Mouse (Mus musculus) hindbrain, embryonic 10.5 days (tissue): ENCODE measurements at regions not wholly inside any gene's neighbourhood (a gene's known extent, or its start where the extent isn't known, plus 50 kb on each side); places are given as distances from the start of the nearest gene placed in this dataset.
"Not testable (repeated sequence)": the region's sequence is repeated elsewhere in the genome, so short reads cannot be mapped to it uniquely, and the experiment has no call there.

Source experiments
- DNase-seq: peaks from one replicate; pipeline ENCODE4 v3.0.0-alpha.2; 2017; ENCODE audit warnings: low spot score
- H3K27ac ChIP-seq: fragments of 300-500 bp; sonication (generic); 2 replicates; pipeline ENCODE4 v1.5.1; 2016; ENCODE audit warnings: mild to moderate bottlenecking, moderate library complexity
- H3K27me3 ChIP-seq: fragments of 300-500 bp; sonication (generic); 2 replicates; pipeline ENCODE4 v1.6.1; 2016; ENCODE audit warnings: mild to moderate bottlenecking; ENCODE audit not compliant: poor library complexity, insufficient read depth, severe bottlenecking
- H3K36me3 ChIP-seq: fragments of 300-500 bp; sonication (generic); 2 replicates; pipeline ENCODE4 v1.6.1; 2016; ENCODE audit warnings: mild to moderate bottlenecking, moderate library complexity
- H3K4me1 ChIP-seq: fragments of 300-500 bp; sonication (generic); replicated peaks from 2 replicates; pipeline ENCODE4 v1.6.1; 2016; ENCODE audit warnings: mild to moderate bottlenecking
- H3K4me3 ChIP-seq: fragments of 300-500 bp; sonication (generic); 2 replicates; pipeline ENCODE4 v1.5.1; 2016; ENCODE audit warnings: mild to moderate bottlenecking, moderate library complexity
- H3K9me3 ChIP-seq: fragments of 300-500 bp; sonication (generic); 2 replicates; pipeline ENCODE4 v1.6.1; 2016; ENCODE audit warnings: mild to moderate bottlenecking, moderate library complexity
- WGBS: fragments of 180-500 bp; shearing (Covaris S2); methylation state at CpG from one replicate; pipeline ENCODE4 v1.1.7; 2016; 5-methylcytosine and 5-hydroxymethylcytosine counted together

DNA sequence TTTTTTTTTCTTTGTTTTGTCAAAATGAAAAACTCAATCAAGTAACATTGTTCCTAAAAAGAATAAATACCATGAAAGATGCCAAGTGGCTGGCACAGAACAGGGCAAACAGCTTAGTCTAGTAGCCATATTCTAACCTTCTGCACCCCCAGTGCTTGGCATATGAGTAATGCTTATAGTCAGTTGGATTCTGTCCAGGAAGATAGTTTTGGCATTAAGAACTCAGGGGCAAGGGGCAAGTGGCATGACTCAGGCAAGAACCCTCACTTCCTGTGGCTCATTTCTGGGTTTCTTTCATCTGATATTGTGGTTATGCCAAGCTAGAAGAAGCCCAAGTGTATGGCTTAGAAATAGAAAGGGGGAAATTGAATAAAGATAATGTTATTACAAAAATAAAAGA, 314.1 kb upstream of the Maf start:
- Histone ChIP-seq H3K36me3 (no peaks in the 10 kb centered on the region), H3K9me3 (no peaks in the 10 kb centered on the region), H3K4me3 (no peak overlapping the region), H3K27ac (no peak overlapping the region), H3K4me1 (no peaks in the 10 kb centered on the region), H3K27me3 (no peaks in the 10 kb centered on the region)
- DNase-seq: no peak

DNA sequence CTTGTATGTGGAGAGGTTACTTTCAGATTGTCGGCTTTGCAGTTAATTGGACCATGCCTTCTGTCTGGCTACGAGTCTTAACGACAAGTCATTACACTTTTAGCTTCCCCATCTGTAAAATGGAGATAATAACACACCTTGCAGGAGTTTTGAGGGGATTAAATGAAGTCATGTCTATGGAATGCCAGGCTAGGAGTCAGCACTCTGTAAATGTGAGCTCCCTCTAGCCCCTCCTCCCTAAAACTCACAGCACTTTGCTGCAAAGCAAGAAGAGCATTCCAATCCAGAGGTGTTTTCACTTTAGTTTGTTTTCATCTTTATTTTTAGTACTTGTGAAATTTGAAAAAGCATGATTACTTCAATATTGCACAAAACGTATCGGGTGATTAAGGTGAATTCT, 287.7 kb upstream of the Maf start:
- WGBS: 90% methylated on average over 5 of the region's 5 CpGs
- no peaks in the 10 kb centered on the region for H3K4me1 ChIP-seq
- H3K4me3 ChIP-seq: no peak overlapping the region
- no peaks in the 10 kb centered on the region for H3K36me3 ChIP-seq
- no peaks in the 10 kb centered on the region for H3K27me3 ChIP-seq
- H3K27ac ChIP-seq: no peak overlapping the region
- no peaks in the 10 kb centered on the region for H3K9me3 ChIP-seq
- no peak for DNase-seq

DNA sequence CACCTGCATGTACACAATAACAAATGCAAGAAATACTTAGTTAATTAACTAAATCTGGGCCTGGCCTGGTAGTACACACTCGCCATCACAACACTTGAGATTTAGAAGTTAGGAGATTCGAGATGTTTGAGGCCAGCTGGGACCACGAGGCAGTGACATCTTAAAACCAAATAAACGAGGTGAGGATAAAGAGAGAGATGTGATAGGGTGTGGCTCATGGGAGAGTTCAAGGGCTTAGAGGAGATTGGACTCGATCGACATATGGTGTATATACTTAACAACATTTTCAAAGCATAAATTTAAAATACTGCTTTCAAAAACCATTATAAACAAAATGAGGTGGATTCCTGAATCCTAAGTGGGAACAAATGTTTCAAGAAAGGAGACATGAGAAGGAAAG, 284.4 kb upstream of the Maf start:
- WGBS: 90% methylated on average over 6 of the region's 6 CpGs
- Histone ChIP-seq H3K36me3 (no peaks in the 10 kb centered on the region), H3K4me3 (no peak overlapping the region), H3K4me1 (no peaks in the 10 kb centered on the region), H3K27ac (no peak overlapping the region), H3K27me3 (no peaks in the 10 kb centered on the region), H3K9me3 (no peaks in the 10 kb centered on the region)
- no peak for DNase-seq

DNA sequence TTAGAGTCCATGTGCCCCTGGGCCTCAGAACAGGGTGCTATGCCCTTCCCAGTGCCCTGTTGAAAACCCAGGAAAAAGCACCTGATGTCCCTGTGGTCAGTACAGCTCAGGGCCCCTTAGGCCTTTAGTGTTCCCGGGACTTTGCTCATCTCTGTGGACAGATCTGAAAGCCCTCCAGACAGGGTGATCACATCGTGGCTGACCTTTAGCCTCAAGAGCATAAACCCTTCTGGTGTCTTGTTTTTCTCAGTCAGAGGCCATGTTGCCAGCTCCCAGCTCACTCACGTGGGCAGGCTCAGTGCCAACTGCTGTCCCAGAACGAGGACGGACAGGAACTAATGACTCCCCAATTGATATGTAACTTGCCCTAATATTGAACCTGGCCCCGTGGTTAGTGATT, 275.8 kb upstream of the Maf start:
- Histone ChIP-seq H3K36me3 (no peaks in the 10 kb centered on the region), H3K9me3 (no peaks in the 10 kb centered on the region), H3K4me3 (no peak overlapping the region), H3K27ac (no peak overlapping the region), H3K4me1 (no peaks in the 10 kb centered on the region; the same call in 1 of the 2 replicates), H3K27me3 (no peaks in the 10 kb centered on the region)
- WGBS: 71% methylated on average over 6 of the region's 6 CpGs
- DNase-seq: no peak

DNA sequence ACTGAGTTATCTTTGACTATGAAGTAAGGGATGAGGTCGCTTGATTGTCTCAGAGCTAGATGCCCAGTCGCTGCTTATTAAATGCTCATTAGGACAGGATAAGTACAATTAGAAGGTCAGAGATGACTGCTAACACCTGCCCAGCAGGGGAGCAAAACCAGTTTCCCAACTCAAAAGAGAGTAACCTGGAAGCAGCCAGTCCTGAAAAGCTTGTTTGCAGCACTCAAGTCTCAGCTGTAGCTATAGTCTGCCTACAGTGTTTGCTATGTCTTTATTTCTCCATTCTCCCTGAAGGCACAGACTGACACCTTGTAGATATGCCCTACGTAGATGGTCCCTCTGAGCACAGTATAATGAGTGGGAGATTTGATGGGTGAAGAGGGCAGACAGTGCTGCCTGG, 274.7 kb upstream of the Maf start:
- 83% methylated on average over 3 of the region's 3 CpGs for WGBS
- Histone ChIP-seq H3K36me3 (no peaks in the 10 kb centered on the region), H3K4me3 (no peak overlapping the region), H3K4me1 (no peaks in the 10 kb centered on the region; the same call in 1 of the 2 replicates), H3K9me3 (no peaks in the 10 kb centered on the region), H3K27me3 (no peaks in the 10 kb centered on the region), H3K27ac (no peak overlapping the region)
- no peak for DNase-seq

DNA sequence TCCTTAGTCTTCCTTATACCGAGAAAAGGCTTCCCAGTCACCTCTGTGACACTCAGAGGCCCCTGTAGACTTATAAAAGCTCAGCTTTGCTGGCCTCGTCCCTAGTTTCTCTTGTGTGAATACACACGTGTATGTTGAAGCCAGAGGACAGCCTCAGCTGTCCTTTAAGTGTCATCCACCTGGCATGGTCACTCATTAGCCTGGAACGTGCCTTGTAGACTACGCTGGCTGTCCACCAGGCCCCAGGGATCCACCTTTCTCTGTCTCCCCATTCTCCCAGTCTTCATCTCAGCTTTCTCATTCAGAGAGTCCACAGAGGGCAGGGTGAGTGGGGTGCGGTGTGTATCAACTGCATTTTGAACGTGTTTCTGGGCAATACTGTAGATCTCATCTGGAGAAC, 273.8 kb upstream of the Maf start:
- no peak overlapping the region for H3K4me3 ChIP-seq

DNA sequence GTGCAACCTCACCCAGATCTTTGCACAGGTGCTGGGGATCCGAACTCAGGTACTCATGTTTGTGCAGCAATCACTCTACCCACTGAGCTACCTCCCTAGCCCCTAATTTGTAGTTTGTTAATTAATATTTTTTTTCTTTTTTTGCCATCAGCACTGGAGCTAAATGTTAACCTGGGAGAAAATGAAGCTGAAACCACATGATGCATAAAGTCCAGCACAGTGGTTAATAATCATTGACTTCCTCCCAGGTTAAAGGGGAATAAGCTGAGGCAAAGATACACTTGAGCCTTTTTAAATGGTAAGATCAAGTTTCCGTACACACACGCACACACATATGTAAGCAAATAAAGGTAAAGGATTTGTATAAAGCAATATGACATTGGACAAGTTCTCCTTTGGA, 273.0 kb upstream of the Maf start:
- H3K9me3 ChIP-seq: no peaks in the 10 kb centered on the region
- no peak overlapping the region for H3K27ac ChIP-seq
- WGBS: 89% methylated on average over 3 of the region's 3 CpGs
- no peak overlapping the region for H3K4me3 ChIP-seq
- no peak for DNase-seq
- no peaks in the 10 kb centered on the region for H3K27me3 ChIP-seq
- H3K36me3 ChIP-seq: no peaks in the 10 kb centered on the region
- no peaks in the 10 kb centered on the region; the same call in 1 of the 2 replicates for H3K4me1 ChIP-seq

More for the DNA sequence above, 273.8 kb upstream of the Maf start:
- Histone ChIP-seq H3K27me3 (no peaks in the 10 kb centered on the region), H3K27ac (no peak overlapping the region), H3K36me3 (no peaks in the 10 kb centered on the region), H3K9me3 (no peaks in the 10 kb centered on the region), H3K4me1 (no peaks in the 10 kb centered on the region; the same call in 1 of the 2 replicates)
- DNase-seq: no peak
- WGBS: 85% methylated on average over 7 of the region's 7 CpGs

DNA sequence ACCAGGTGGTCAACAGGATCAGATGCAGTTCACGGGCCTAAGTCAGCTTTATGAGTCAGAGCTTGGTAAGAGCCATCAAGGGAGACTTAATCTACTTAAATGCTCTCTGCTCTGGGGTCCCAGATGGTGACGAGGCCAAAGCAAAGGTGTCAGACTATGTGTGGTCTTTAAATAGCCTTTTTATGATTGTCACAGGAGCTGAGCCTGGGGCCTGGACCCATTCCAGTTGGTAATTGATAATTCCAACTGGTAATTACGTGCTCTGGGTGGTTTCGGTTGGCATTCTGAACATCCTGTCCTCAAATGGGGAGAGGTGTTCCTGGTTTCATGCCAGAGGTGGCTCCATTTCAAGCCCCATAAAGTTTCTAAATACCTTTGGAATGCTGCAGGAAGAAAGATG, 269.6 kb upstream of the Maf start:
- Histone ChIP-seq H3K9me3 (no peaks in the 10 kb centered on the region), H3K27ac (no peak overlapping the region), H3K36me3 (no peaks in the 10 kb centered on the region), H3K4me3 (no peak overlapping the region), H3K4me1 (no peaks in the 10 kb centered on the region), H3K27me3 (no peaks in the 10 kb centered on the region)
- 91% methylated on average over 4 of the region's 4 CpGs for WGBS
- DNase-seq: no peak

DNA sequence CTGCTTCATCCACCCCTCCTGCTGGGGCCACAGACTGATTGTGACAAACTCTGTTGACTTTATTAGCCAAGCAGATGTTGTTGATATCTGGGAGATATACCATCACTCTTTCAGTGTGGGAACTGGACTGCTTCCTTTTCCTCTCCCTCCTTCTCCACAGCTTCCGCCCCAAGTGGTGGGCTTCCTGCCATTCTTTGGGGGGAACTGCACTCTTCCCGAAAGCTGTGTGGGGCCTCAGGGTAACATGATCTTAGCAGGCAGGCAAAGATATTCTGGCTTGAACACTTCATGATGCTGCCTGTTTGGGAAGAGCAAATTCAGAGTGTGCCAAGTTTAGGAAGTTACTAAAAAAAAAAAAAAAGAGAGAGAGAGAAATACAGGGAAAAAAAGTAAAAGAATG, 267.1 kb upstream of the Maf start:
- no peaks in the 10 kb centered on the region for H3K4me1 ChIP-seq
- WGBS: 63% methylated on average over 2 of the region's 2 CpGs
- DNase-seq: no peak
- no peaks in the 10 kb centered on the region for H3K36me3 ChIP-seq
- no peaks in the 10 kb centered on the region for H3K9me3 ChIP-seq
- H3K4me3 ChIP-seq: no peak overlapping the region
- no peaks in the 10 kb centered on the region for H3K27me3 ChIP-seq
- no peak overlapping the region for H3K27ac ChIP-seq

DNA sequence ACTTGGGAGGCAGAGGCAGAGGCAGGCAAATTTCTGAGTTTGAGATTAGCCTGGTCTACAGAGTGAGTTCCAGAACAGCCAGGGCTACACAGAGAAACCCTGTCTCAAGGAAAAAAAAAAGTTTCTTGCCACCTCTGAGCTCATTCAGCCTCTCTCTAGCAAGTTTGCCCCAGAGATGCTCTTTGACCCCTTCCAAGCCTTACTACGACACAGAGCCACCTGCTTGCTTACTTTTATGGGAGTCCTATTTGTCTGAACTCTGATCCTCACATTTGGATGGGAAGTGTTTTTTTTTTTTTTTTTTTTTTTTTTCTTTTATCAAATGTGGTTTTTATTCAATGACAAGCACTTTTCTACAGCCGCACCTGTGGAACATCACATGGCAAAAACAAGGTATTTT, 263.8 kb upstream of the Maf start:
- WGBS: 80% methylated on average over 2 of the region's 2 CpGs
- not testable (repeated sequence) for H3K27me3 ChIP-seq, H3K36me3 ChIP-seq

DNA sequence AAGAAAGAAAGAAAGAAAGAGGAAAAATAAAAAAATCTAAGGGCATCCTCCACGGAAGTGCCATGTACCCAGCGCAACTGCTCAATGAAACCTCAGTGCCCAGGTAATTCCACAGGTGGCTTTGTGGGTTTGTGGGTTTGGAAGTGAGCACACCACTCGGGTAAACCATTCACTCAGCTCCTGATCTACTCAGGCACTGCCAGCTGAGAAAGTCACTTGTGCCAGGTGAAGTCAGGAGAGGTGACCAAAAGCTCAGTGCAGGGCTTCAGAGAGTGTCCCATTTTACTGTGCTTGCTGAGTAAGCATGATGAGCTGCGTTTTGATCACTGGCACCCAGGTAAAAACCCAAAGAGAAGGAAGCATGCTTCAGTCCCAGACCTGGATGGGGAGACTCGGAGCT, 260.5 kb upstream of the Maf start:
- no peak overlapping the region for H3K4me3 ChIP-seq
- no peaks in the 10 kb centered on the region for H3K4me1 ChIP-seq
- no peaks in the 10 kb centered on the region for H3K9me3 ChIP-seq
- H3K27ac ChIP-seq: no peak overlapping the region
- H3K27me3 ChIP-seq: no peaks in the 10 kb centered on the region
- no peaks in the 10 kb centered on the region for H3K36me3 ChIP-seq
- WGBS: 78% methylated on average over 5 of the region's 5 CpGs
- DNase-seq: no peak

More for the DNA sequence above, 263.8 kb upstream of the Maf start:
- not testable (repeated sequence) for H3K9me3 ChIP-seq, H3K4me1 ChIP-seq, DNase-seq, H3K4me3 ChIP-seq, H3K27ac ChIP-seq

DNA sequence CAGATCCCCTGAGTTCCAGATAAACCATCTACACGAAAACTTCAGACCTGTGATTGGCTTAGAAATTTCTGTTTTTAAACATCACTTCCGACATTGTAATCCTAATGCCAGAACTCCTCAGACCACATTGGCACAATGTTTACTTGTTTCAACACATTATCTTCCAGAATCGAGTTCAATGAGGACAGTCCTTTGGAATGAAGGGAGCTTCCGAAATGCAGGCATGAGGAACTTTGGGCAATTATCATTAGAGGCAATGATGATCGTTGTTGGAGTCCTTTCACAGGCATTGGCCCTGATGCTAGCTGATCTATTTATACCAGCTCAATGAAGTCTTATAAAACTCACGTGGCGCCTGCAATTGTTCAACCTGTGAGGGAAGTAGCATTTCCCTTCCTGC, 258.4 kb upstream of the Maf start:
- Histone ChIP-seq H3K27ac (no peak overlapping the region), H3K36me3 (no peaks in the 10 kb centered on the region), H3K4me1 (peaks cover 7% of the 10 kb centered on the region; the same call in 1 of the 2 replicates), H3K4me3 (no peak overlapping the region), H3K27me3 (no peaks in the 10 kb centered on the region), H3K9me3 (no peaks in the 10 kb centered on the region)
- no peak for DNase-seq
- WGBS: 89% methylated on average over 7 of the region's 7 CpGs

DNA sequence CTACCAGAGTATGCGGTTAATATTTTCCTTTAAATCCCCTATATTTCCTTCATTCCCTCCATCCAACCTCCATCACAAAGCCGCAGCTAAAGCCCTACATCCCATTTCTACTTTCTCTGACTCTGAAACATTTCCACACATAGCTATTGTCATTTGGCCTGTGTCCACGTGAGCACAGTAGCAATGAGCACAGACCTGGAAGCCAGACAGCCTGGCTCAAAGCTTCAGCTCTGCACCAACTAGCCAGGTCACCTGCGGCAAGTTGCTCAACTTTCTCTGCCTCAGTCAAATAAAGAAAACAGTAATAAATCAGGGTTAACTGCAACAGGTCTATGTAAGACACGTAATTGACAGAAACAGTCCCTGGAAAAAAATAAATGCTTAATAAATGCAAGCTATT, 247.8 kb upstream of the Maf start:
- Histone ChIP-seq H3K4me1 (no peaks in the 10 kb centered on the region), H3K9me3 (no peaks in the 10 kb centered on the region), H3K36me3 (no peaks in the 10 kb centered on the region), H3K27ac (no peak overlapping the region), H3K27me3 (no peaks in the 10 kb centered on the region), H3K4me3 (no peak overlapping the region)
- no peak for DNase-seq
- WGBS: 89% methylated on average over 5 of the region's 5 CpGs

DNA sequence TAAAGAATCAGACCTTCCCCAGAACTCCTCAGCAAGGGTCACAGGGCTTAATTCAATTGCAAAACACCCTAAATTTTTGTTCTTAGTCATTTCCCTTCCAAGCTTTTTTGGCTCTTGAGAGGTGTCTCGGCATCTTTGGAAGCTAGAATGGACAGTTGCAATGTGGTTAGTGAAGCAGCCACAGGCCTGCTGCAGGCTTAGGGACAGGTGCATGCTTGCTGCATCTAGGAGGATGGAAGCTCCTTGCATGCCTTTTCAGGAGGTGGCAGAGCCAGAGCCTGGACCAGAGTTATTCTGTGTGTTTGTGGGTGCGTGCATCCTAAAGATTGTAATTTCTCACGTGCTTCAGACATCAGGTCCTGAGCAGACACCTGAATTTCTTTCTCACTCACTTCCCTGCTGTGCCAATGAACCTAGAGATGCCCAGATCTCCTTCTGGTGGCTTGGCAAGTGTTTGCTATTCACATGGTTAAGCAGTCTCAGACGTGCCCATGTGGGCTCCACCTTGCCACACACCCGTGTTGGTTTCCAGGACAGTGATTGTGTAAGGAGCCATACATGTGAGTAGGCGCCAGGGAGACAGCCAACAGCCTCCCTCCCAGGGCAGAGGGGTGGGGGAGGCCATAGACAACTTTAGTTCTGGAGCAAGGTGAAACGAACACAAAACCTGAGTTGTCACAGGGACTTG, 246.3 kb upstream of the Maf start:
- Histone ChIP-seq H3K4me3 (no peak overlapping the region), H3K9me3 (no peaks in the 10 kb centered on the region)
- WGBS: 86% methylated on average over 7 of the region's 7 CpGs

More for the DNA sequence above, 246.3 kb upstream of the Maf start:
- H3K27me3 ChIP-seq: no peaks in the 10 kb centered on the region
- H3K36me3 ChIP-seq: no peaks in the 10 kb centered on the region
- no peak for DNase-seq
- no peak overlapping the region for H3K27ac ChIP-seq
- no peaks in the 10 kb centered on the region for H3K4me1 ChIP-seq
